Mouse (Mus musculus) left cerebral cortex, postnatal 10 days (tissue): Measurements from ENCODE around the gene Acot7. TPM values are rescaled to one million over a fixed set of nuclear protein-coding genes. Genes with fewer than 3 reads are reported as not detected.
A peak's percentile ranks its signal among the peaks of the same experiment; 100 is the strongest.

Experiments used
- DNase-seq, 2 experiments: peaks; one replicate each; pipeline ENCODE4 v3.0.0; 2021 to 2022; ENCODE audit warnings: low spot score in 2 of 2, mixed read lengths in 1 of 2; ENCODE audit errors: extremely low spot score in 1 of 2
- intact Hi-C: fragments of 180-260 bp; cut with DNase I; formaldehyde crosslinking; loops from one replicate; pipeline ENCODE4 v1.15.1; 2025
- total RNA-seq, 2 experiments: library from RNA; stranded (reverse); gene quantifications; 2 replicates each; pipeline ENCODE4 v1.2.3; 2021

Gene Acot7
- total RNA-seq, 2 experiments from 2014 or later: 415 to 420 TPM

- intact Hi-C loops: no loop called here
- no peak for DNase-seq
Observed at GRCm38 (mm10) chr4:152146033-152146827, 31.7 kb upstream of the Acot7 start.

GRCm38 (mm10) chr4:152150546-152150945 is 27.4 kb upstream of the Acot7 start:
- DNase-seq: no peak
- intact Hi-C loops: no loop called here

- DNase-seq: no peak
Observed at GRCm38 (mm10) chr4:152151451-152151965, 26.4 kb upstream of the Acot7 start.

GRCm38 (mm10) chr4:152151966-152152544 is 25.9 kb upstream of the Acot7 start, which contains the start of gene Espn:
Espn (minus strand) TSS chr4:152152371.
- peak in 1 of 2 experiments; percentile 66 for DNase-seq
- intact Hi-C loops: no loop called here

More at GRCm38 (mm10) chr4:152151451-152151965, 26.4 kb upstream of the Acot7 start:
- intact Hi-C loops: no loop called here

- DNase-seq: peak; percentile 59 to 87
- intact Hi-C loops: no loop called here
Observed at GRCm38 (mm10) chr4:152153771-152154177, 24.2 kb upstream of the Acot7 start.

GRCm38 (mm10) chr4:152155019-152155418 is 22.9 kb upstream of the Acot7 start:
- DNase-seq: no peak
- intact Hi-C loops: no loop called here

- intact Hi-C loops: no loop called here
- no peak for DNase-seq
Observed at GRCm38 (mm10) chr4:152157779-152158584, 20.0 kb upstream of the Acot7 start.

- no peak for DNase-seq
- intact Hi-C loops: no loop called here
Observed at GRCm38 (mm10) chr4:152158585-152159284, 19.2 kb upstream of the Acot7 start, which contains the start of gene Hes2. Hes2 (plus strand) TSS chr4:152158867.

GRCm38 (mm10) chr4:152159285-152159678 is 18.7 kb upstream of the Acot7 start:
- no peak for DNase-seq
- intact Hi-C loops: no loop called here

GRCm38 (mm10) chr4:152160748-152161147 is 17.2 kb upstream of the Acot7 start:
- no peak for DNase-seq
- intact Hi-C loops: no loop called here

- DNase-seq: no peak
- intact Hi-C loops: no loop called here
Observed at GRCm38 (mm10) chr4:152161601-152162000, 16.3 kb upstream of the Acot7 start.

- intact Hi-C loops: no loop called here
- DNase-seq: no peak
Observed at GRCm38 (mm10) chr4:152162748-152163147, 15.2 kb upstream of the Acot7 start.

- intact Hi-C loops: no loop called here
- DNase-seq: peak in 1 of 2 experiments; percentile 73
Observed at GRCm38 (mm10) chr4:152165036-152165931, 12.7 kb upstream of the Acot7 start.

- no peak for DNase-seq
- intact Hi-C loops: no loop called here
Observed at GRCm38 (mm10) chr4:152168052-152168451, 9.9 kb upstream of the Acot7 start.

- intact Hi-C loops: no loop called here
- DNase-seq: no peak
Observed at GRCm38 (mm10) chr4:152169103-152169502, 8.8 kb upstream of the Acot7 start.

GRCm38 (mm10) chr4:152170286-152170685 is 7.6 kb upstream of the Acot7 start:
- no peak for DNase-seq
- intact Hi-C loops: loop anchor here (5.0 kb wide), 1 partner anchor 117 kb away; no protein-coding TSS in a partner anchor

- intact Hi-C loops: loop anchor here (5.0 kb wide), 1 partner anchor 116 kb away; no protein-coding TSS in a partner anchor
- DNase-seq: no peak
Observed at GRCm38 (mm10) chr4:152171543-152171942, 6.4 kb upstream of the Acot7 start.
